Mouse (Mus musculus): Measurements from ENCODE around the gene Hoxa10. TPM values are rescaled to one million over a fixed set of nuclear protein-coding genes. Genes with fewer than 3 reads are reported as not detected.

Gene Hoxa10
- total and polyA plus RNA-seq, 3 experiments, result not detected

GRCm38 (mm10) chr6:52217895-52218642 lies 22.6 kb downstream of the Hoxa10 start:
- DNase-seq, result no peak

- peak; percentile 90 for DNase-seq
These were observed 23.2 kb downstream of the Hoxa10 start for GRCm38 (mm10) chr6:52217459-52217768.

DNA sequence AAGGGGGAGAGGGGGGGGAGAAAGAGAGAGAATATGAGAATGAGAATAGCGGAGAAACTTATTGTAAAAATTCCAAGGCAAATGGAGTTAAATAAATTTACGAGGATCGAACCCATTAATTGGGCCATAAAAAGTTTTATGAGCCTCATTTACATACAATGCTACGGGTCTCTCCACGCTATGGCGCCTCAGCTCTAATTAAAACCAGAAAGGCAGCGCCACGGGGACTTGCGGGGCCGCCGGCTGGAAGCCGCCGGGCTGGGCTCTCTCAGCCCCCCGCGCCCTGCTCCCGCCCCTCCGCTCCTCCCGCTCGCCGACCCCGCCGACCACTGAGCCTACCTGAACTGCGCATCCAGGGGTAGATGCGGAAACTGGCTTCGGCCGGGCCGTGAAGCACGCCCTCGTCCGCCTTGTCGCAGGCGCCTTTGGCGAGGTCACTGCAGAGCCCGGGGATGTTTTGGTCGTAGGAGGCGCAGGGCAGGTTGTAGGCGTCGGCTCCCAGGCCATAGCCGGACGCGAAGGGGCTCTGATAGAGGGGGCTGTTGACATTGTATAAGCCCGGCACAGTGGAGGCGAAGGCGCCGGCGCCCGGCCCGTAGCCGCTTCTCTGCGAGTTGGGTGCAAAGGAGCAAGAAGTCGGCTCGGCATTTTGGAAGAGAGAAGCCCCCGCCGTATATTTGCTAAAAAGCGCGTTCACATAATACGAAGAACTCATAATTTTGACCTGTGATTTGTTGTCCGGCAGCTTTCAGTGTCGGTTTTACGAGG lies 23.8 kb downstream of the Hoxa10 start:
- DNase-seq, result peak; percentile 74

- DNase-seq, result no peak
These were observed 24.7 kb downstream of the Hoxa10 start for GRCm38 (mm10) chr6:52215771-52216535.

GRCm38 (mm10) chr6:52215070-52215469 lies 25.6 kb downstream of the Hoxa10 start:
- no peak for DNase-seq

DNA sequence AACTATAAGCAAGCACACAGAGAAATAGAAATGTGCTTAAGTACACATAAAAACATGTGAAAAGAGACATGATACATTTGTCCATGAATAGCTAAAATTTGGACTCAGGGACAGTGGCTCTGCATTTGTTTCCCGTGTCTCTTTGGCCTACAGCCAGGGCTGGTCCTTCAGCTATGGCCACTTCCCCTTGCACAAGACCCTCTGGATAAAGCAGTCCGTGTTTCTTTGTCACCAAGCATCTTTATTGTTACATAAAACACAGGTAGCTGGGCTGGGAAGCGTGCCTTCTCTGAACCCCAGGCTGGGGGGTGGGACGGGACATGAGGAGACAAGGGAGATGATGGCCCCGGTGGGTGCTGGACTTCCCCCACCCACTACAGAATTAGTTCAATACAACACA lies 26.4 kb downstream of the Hoxa10 start:
- no peak for DNase-seq

- DNase-seq, result peak; percentile 85
These were observed 27.3 kb downstream of the Hoxa10 start, which contains the start of the genes Hoxa3 and Gm28308 for GRCm38 (mm10) chr6:52213119-52213986. Gene Hoxa3 (minus strand): TSS chr6:52213336. Gene Gm28308 (minus strand): TSS chr6:52213339.

DNA sequence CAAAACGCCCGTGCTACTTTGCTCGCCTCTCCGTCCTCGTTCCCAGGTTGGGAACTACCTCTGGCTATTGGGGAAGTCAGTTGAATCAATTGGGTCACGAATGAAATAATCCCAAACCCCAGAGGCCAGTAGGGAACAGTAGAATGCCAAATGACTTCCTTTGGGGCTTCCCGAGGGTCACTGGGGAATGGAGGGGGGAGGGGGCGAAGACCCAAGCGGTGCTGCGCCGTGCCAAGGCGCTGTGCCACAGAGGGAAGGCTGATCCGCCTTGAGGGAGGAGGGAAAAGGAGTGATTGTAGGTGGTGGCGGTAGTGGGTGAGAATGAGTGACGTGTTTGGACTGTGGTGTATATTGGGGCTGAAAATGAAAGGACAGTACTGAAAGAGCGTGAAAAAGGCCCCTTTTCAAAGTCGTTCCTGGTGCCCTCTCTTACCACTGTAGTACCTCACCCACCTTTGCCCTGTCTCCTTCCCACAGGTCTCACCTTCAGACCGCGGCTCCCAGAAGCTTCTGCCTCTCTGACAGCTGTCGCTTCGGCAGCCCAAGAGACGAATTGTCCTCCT lies 28.0 kb downstream of the Hoxa10 start:
- peak; percentile 79 for DNase-seq

- DNase-seq, result peak; percentile 56
These were observed 28.7 kb downstream of the Hoxa10 start for GRCm38 (mm10) chr6:52211961-52212360.

DNA sequence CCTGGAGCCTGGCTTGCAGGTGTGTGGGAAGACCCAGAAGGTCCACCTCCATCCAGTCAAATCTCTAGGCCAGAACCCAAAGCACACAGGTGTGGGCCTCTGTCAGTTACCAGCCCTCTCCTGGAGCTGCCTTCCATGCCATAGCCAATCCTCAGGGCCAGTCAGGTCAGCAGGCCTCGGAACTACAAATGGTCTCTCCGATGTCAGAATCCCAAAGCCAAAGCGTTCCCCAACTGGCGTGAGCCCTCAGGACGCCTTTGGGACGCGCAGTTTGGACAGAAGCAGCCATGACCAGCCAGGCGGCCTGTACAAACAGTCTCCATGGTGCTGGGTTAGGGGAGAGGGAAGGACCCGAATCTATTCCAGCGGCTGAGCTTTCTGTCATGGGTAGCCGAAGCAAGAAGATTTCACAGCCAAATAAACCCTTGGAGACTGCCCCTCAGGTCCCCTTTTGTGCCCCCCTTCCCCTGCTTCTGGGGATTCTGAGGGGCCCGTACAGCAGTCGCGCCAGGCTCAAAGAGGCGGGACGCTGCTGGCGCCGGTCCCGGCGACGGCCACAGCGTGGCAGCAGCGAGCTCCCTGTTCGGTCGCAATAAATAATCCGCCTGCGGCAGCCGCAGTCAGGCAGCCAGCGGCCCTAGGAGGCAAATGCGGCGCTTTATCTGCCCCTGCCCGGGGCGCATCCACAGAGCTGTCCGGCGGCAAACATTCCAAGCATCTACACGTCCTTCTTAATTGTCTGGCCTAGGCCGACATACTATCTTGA lies 29.3 kb downstream of the Hoxa10 start:
- DNase-seq, result peak; percentile 90

DNA sequence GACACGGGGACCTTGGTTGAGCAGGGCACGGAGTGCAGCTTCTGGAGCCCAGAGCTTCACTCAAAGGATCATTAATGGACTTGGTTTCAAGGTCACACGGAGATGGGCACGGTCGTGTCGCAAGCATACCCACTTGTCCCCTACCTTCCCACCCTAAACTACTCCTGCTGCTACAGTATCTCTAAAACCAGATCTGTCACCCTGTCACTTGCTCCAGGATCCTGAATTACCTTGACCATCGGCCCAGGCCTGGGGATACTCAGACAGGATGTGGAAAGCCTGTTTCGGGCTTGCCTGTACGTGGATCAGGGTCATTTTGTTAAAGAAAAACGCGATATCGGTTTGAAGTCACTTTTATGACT lies 31.0 kb downstream of the Hoxa10 start:
- DNase-seq, result no peak

- DNase-seq, result peak; percentile 61
These were observed 31.6 kb downstream of the Hoxa10 start for GRCm38 (mm10) chr6:52208868-52209684.

DNA sequence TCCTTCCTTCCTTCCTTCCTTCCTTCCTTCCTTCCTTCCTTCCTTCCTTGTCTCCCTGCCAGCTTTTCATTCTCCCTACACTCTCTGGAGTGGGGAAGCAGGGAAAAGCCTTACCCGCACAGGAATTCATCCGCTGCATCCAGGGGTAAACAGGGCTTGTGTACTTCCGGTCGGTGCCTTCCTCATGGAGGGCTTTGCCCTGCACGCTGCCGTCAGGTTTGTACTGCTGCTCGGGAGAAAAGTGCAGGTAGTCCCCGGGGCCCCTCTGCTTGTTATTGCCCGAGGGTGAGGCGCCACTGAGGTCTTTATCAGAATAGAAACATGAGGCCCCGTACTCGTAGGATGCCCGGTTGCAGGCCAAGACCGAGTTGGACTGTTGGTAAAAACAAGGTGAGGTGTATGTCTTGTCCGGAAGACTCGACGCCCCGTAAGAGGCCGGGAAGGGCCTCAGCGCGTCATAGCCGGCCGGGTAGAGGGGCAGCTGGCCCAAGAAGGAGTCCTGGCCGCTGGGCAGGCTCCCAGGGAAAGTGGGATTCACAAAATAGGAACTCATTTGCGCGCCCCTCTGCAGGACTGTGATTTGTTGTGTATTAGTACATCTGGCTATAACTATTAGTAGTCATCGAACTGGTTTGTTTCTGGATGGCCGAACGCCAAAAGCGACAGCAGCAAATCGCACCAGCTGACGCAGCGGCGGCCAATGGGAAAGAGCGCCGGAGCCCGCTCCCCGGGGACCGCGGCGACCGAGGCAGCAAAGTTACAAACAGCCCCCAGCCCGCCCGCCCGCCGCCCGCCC lies 32.4 kb downstream of the Hoxa10 start, which contains the start of gene Hoxa6:
Gene Hoxa6 (minus strand): TSS at position 651 of the 796 bp plus-strand sequence.
- DNase-seq, result peak; percentile 85

- DNase-seq, result no peak
These were observed 33.0 kb downstream of the Hoxa10 start for GRCm38 (mm10) chr6:52207684-52207976.

DNA sequence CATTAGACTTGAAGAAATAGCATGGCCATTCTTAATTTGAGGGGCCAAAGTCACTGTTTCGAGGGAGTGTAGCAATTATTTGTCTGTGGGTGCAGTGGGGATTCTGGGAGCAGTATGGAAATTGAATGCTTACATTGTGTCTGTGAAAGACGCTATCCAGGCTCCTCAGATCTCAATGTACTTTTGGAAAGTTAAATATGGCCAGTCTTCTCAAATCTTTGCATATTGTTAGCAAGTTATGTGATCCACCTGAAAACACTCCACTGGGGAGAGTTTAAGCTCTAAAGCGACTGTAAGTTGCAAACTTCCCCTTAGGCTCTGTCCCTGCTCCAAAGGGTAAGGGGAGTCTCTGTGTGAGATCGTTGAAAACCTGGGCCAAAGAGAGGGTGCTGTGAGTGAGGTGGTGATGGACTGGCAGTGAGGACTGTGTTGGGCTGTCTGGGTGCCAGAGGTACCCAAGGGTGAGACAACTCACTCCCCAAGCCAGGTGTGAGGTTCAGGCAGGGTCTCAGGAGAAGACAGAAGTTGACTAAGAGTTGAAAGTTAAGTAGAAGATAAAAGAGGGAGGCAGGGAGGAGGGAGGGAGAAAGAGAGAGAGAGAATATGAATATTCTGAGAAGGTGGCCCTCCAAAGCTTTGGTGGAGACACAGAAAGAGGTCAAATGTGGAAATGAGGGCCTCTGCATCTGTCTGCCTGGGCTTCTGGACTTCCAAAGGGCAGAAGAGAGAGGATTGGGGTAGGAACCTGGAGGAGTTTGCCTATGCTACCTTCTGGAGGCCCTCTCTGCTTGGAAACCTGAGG lies 33.6 kb downstream of the Hoxa10 start:
- DNase-seq, result no peak

DNA sequence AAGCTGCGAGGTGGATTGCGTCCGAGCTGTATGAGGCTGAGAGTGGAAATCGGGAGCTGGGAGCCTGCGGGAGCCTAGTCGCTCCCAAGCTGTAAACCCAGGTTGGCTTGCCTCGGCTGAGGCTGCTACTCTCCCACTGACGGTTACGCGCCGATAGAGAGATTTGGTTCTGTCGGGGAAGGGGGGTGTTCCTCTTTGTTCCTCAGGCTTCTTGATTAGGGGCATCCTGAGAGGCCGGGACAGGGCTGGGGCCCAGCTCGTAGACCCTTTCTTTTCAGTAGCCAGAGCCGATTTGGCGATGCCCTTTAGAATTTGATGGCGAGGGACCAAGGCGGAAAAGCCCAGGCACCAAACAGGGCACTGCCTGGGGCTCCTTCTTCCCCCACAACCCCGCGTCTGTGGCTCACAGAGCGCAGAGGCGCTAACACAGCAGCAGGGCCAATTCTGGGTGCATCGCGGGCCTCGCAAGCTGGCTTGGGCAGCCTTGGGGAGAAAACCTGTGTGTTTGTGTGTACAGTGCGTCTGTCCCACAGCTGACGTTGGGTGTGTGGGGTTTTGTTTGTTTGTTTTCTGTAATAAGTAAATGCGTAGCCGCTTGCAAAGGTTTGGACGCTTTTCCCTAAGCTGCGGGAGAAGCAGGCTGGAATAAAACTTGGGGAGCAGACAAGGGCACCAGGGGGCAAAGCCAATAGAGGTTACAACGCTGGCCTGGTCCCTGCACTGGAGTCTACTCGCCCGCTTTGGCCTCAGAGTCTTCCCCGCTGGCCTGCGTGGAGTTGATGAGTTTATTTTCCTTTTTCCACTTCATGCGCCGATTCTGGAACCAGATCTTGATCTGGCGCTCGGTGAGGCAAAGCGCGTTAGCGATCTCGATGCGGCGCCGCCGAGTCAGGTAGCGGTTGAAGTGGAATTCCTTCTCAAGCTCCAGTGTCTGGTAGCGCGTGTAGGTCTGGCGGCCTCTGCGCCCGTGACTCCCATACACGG lies 34.7 kb downstream of the Hoxa10 start:
- no peak for DNase-seq

DNA sequence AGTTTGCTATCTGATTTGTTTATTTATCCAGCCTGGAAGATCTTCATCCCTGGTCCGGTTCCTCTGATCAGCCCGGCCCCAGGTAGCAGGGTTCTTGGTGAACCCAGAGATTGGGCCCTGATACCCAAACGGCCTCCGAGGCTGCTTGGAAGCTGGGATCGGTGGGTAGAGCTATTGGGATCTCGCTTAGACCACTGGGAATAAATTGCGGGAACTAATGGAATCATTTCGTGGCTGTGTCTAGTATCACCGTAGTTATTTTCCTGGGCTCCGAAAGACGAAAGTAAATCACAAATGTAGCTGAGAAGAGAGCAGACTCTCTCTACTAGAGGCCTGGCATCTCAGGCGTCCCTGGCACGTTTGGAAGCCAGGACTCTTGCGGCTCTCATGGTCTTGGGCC lies 35.4 kb downstream of the Hoxa10 start:
- DNase-seq, result no peak
